Mouse (Mus musculus) monocyte, adult 2 months (primary cell): ENCODE results near the gene Zbtb8a.
"Not testable (repeated sequence)": the region's sequence is repeated elsewhere in the genome, so short reads cannot be mapped to it uniquely, and the experiment has no call there.

Experiments used
- DNase-seq, 2 experiments: peaks; one replicate each; pipeline ENCODE4 v3.0.0; 2022; ENCODE audit warnings: low spot score in 2 of 2, low read depth in 1 of 2

Zbtb8a gene

GRCm38 (mm10) chr4:129379805-129380204, 1.9 kb upstream of the Zbtb8a start:
- no peak for DNase-seq

- DNase-seq: peak in 1 of 2 experiments; percentile 5
Observed at GRCm38 (mm10) chr4:129376961-129377545, 863 bp downstream of the Zbtb8a start.

- no peak for DNase-seq
Observed at GRCm38 (mm10) chr4:129375821-129376220, 2.1 kb downstream of the Zbtb8a start.

- no peak for DNase-seq
Observed at GRCm38 (mm10) chr4:129375000-129375399, 2.9 kb downstream of the Zbtb8a start.

GRCm38 (mm10) chr4:129374219-129374755, 3.6 kb downstream of the Zbtb8a start:
- no peak for DNase-seq

- DNase-seq: no peak
Observed at GRCm38 (mm10) chr4:129373202-129373976, 4.5 kb downstream of the Zbtb8a start.

- DNase-seq: no peak
Observed at GRCm38 (mm10) chr4:129371391-129371790, 6.5 kb downstream of the Zbtb8a start.

- no peak for DNase-seq
Observed at GRCm38 (mm10) chr4:129365224-129365623, 12.7 kb downstream of the Zbtb8a start.

GRCm38 (mm10) chr4:129364379-129364778, 13.5 kb downstream of the Zbtb8a start:
- DNase-seq: no peak

GRCm38 (mm10) chr4:129363463-129363862, 14.5 kb downstream of the Zbtb8a start:
- no peak for DNase-seq

- DNase-seq: no peak
Observed at GRCm38 (mm10) chr4:129362771-129363170, 15.1 kb downstream of the Zbtb8a start.

GRCm38 (mm10) chr4:129362238-129362637, 15.7 kb downstream of the Zbtb8a start:
- DNase-seq: not testable (repeated sequence)

- no peak for DNase-seq
Observed at GRCm38 (mm10) chr4:129357613-129358163, 20.2 kb downstream of the Zbtb8a start.

- DNase-seq: no peak
Observed at GRCm38 (mm10) chr4:129354236-129354635, 23.7 kb downstream of the Zbtb8a start.

- no peak for DNase-seq
Observed at GRCm38 (mm10) chr4:129353176-129353575, 24.7 kb downstream of the Zbtb8a start.

GRCm38 (mm10) chr4:129351111-129351510, 26.8 kb downstream of the Zbtb8a start:
- DNase-seq: no peak

- peak in 1 of 2 experiments; percentile 42 for DNase-seq
Observed at GRCm38 (mm10) chr4:129350644-129351043, 27.3 kb downstream of the Zbtb8a start.

GRCm38 (mm10) chr4:129346481-129347154, 31.3 kb downstream of the Zbtb8a start:
- no peak for DNase-seq

- DNase-seq: no peak
Observed at GRCm38 (mm10) chr4:129342705-129343104, 35.2 kb downstream of the Zbtb8a start.

- no peak for DNase-seq
Observed at GRCm38 (mm10) chr4:129341888-129342287, 36.0 kb downstream of the Zbtb8a start.

GRCm38 (mm10) chr4:129339743-129340142, 38.2 kb downstream of the Zbtb8a start:
- no peak for DNase-seq
